Mouse (Mus musculus): ENCODE data around the gene Adgre5. TPM values are rescaled to one million over a fixed set of nuclear protein-coding genes. Genes with fewer than 3 reads are reported as not detected.

Gene Adgre5
- total and polyA plus RNA-seq, 3 experiments = 0.54 to 23.6 (median 3.7) TPM

- no peak overlapping the region for H3K9ac ChIP-seq (ENCODE audit: insufficient read depth, low read depth)
- peaks cover 6 to 15% of the 10 kb centered on the region in 2 experiments for H3K4me1 ChIP-seq (ENCODE audit: control insufficient read depth in 1 of 2, insufficient read depth in 2 of 2)
- no peak overlapping the region for H3K4me3 ChIP-seq (replicated peaks in 1 of 3; ENCODE audit: low read depth in 2 of 3, low read length in 2 of 3, poor library complexity in 1 of 3)
- dilution Hi-C loops (cut with MboI; ENCODE audit: extremely low pct_ligation_motif_present, extremely low pct_unique_long_range_greater_than_20kb, low sequenced_read_pairs) = no loop called here
- TF ChIP-seq MAZ (IDR thresholded peaks at IDR 0.05; ENCODE audit: low read depth, low read length) = no peak
- no peak for TF ChIP-seq RAD21 (IDR thresholded peaks at IDR 0.05; ENCODE audit: low read depth, low read length)
- peaks cover 19% of the 10 kb centered on the region for H3K79me2 ChIP-seq (replicated peaks; ENCODE audit: control insufficient read depth, extremely low read depth, insufficient read depth, poor library complexity, severe bottlenecking)
- no peak for DNase-seq (ENCODE audit: extremely low read depth)
- H3K9me3 ChIP-seq (replicated peaks; ENCODE audit: low read length) = no peaks in the 10 kb centered on the region
- peaks cover 79 to 88% of the 10 kb centered on the region in 2 experiments for H3K36me3 ChIP-seq (replicated peaks in 1 of 2; ENCODE audit: control insufficient read depth in 1 of 2, insufficient read depth in 1 of 2, low read length in 1 of 2)
- in situ Hi-C loops (cut with MboI; ENCODE audit: low pct_ligation_motif_present, low pct_unique_long_range_greater_than_20kb, low sequenced_read_pairs) = loop anchor here (10.0 kb wide), 1 partner anchor 61 kb away; no protein-coding TSS in a partner anchor
- H3K27me3 ChIP-seq (replicated peaks) = no peaks in the 10 kb centered on the region
- H3K27ac ChIP-seq (ENCODE audit: insufficient read depth, low read depth) = no peak overlapping the region
- no peak overlapping the region for H3K4me2 ChIP-seq (ENCODE audit: insufficient read depth, low read depth, poor library complexity, severe bottlenecking)
Measured at GRCm38 (mm10) chr8:83723447-83724083, 17.6 kb downstream of the Adgre5 start.

- peaks cover 9 to 24% of the 10 kb centered on the region in 2 experiments for H3K4me1 ChIP-seq (ENCODE audit: control insufficient read depth in 1 of 2, insufficient read depth in 2 of 2)
- dilution Hi-C loops (cut with MboI; ENCODE audit: extremely low pct_ligation_motif_present, extremely low pct_unique_long_range_greater_than_20kb, low sequenced_read_pairs) = no loop called here
Measured at GRCm38 (mm10) chr8:83722631-83723030, 18.5 kb downstream of the Adgre5 start.

GRCm38 (mm10) chr8:83721405-83722025 is 19.6 kb downstream of the Adgre5 start:
- peaks cover 12 to 34% of the 10 kb centered on the region in 2 experiments for H3K4me1 ChIP-seq (ENCODE audit: control insufficient read depth in 1 of 2, insufficient read depth in 2 of 2)
- TF ChIP-seq CTCF (conservative IDR thresholded peaks at IDR 0.05 in 1 of 2, IDR thresholded peaks at IDR 0.05 in 1 of 2; ENCODE audit: low read depth in 2 of 2, low read length in 2 of 2) (no peak), POLR2A (IDR thresholded peaks at IDR 0.05; ENCODE audit: low read depth, low read length) (peak; percentile 19; the same call in 1 of the 2 replicates), MAX (IDR thresholded peaks at IDR 0.05; ENCODE audit: low read length) (no peak)
- no peaks in the 10 kb centered on the region for H3K9me3 ChIP-seq (replicated peaks; ENCODE audit: low read length)
- H3K4me3 ChIP-seq (replicated peaks in 1 of 3; ENCODE audit: low read depth in 2 of 3, low read length in 2 of 3, poor library complexity in 1 of 3) = no peak overlapping the region
- H3K27me3 ChIP-seq (replicated peaks) = no peaks in the 10 kb centered on the region
- H3K4me2 ChIP-seq (ENCODE audit: insufficient read depth, low read depth, poor library complexity, severe bottlenecking) = no peak overlapping the region
- H3K27ac ChIP-seq (ENCODE audit: insufficient read depth, low read depth) = no peak overlapping the region
- DNase-seq (ENCODE audit: extremely low read depth) = no peak
- in situ Hi-C loops (cut with MboI; ENCODE audit: low pct_ligation_motif_present, low pct_unique_long_range_greater_than_20kb, low sequenced_read_pairs) (loop anchor here (10.0 kb wide), 1 partner anchor 63 kb away; no protein-coding TSS in a partner anchor), dilution Hi-C loops (cut with MboI; ENCODE audit: extremely low pct_ligation_motif_present, extremely low pct_unique_long_range_greater_than_20kb, low sequenced_read_pairs) (no loop called here)
- H3K9ac ChIP-seq (ENCODE audit: insufficient read depth, low read depth) = no peak overlapping the region
- H3K36me3 ChIP-seq (replicated peaks in 1 of 2; ENCODE audit: control insufficient read depth in 1 of 2, insufficient read depth in 1 of 2, low read length in 1 of 2) = peaks cover 71 to 88% of the 10 kb centered on the region in 2 experiments
- peaks cover 39% of the 10 kb centered on the region for H3K79me2 ChIP-seq (replicated peaks; ENCODE audit: control insufficient read depth, extremely low read depth, insufficient read depth, poor library complexity, severe bottlenecking)

More at GRCm38 (mm10) chr8:83722631-83723030, 18.5 kb downstream of the Adgre5 start:
- Histone ChIP-seq H3K79me2 (replicated peaks; ENCODE audit: control insufficient read depth, extremely low read depth, insufficient read depth, poor library complexity, severe bottlenecking) (peaks cover 28% of the 10 kb centered on the region), H3K27me3 (replicated peaks) (no peaks in the 10 kb centered on the region), H3K36me3 (replicated peaks in 1 of 2; ENCODE audit: control insufficient read depth in 1 of 2, insufficient read depth in 1 of 2, low read length in 1 of 2) (peaks cover 73 to 88% of the 10 kb centered on the region in 2 experiments), H3K9ac (ENCODE audit: insufficient read depth, low read depth) (no peak overlapping the region), H3K9me3 (replicated peaks; ENCODE audit: low read length) (no peaks in the 10 kb centered on the region), H3K4me2 (ENCODE audit: insufficient read depth, low read depth, poor library complexity, severe bottlenecking) (no peak overlapping the region), H3K4me3 (replicated peaks in 1 of 3; ENCODE audit: low read depth in 2 of 3, low read length in 2 of 3, poor library complexity in 1 of 3) (no peak overlapping the region), H3K27ac (ENCODE audit: insufficient read depth, low read depth) (no peak overlapping the region)
- no peak for DNase-seq (ENCODE audit: extremely low read depth)
- in situ Hi-C loops (cut with MboI; ENCODE audit: low pct_ligation_motif_present, low pct_unique_long_range_greater_than_20kb, low sequenced_read_pairs) = loop anchor here (10.0 kb wide), 1 partner anchor 62 kb away; no protein-coding TSS in a partner anchor
- no peak for TF ChIP-seq POLR2AphosphoS2 (IDR thresholded peaks at IDR 0.05; ENCODE audit: low read depth, low read length)
- no peak for TF ChIP-seq SIN3A (IDR thresholded peaks at IDR 0.05; ENCODE audit: low read length)
- TF ChIP-seq PAX5 (IDR thresholded peaks at IDR 0.05; ENCODE audit: low read length) = no peak
- TF ChIP-seq GABPA (IDR thresholded peaks at IDR 0.05; ENCODE audit: insufficient replicate concordance, low read depth, low read length) = no peak
- TF ChIP-seq ZNF384 (IDR thresholded peaks at IDR 0.05; ENCODE audit: low read depth, low read length) = no peak
- no peak for TF ChIP-seq NELFE (IDR thresholded peaks at IDR 0.05; ENCODE audit: low read depth, low read length)
- no peak for TF ChIP-seq RCOR1 (conservative IDR thresholded peaks at IDR 0.05; ENCODE audit: low read depth, low read length)
- no peak for TF ChIP-seq CTCF (conservative IDR thresholded peaks at IDR 0.05 in 1 of 2, IDR thresholded peaks at IDR 0.05 in 1 of 2; ENCODE audit: low read depth in 2 of 2, low read length in 2 of 2)
- no peak for TF ChIP-seq TCF12 (IDR thresholded peaks at IDR 0.05; ENCODE audit: low read depth, low read length)
- TF ChIP-seq BHLHE40 (IDR thresholded peaks at IDR 0.05; ENCODE audit: low read depth, low read length) = no peak
- TF ChIP-seq ZMIZ1 (IDR thresholded peaks at IDR 0.05; ENCODE audit: low read depth, low read length) = no peak
- TF ChIP-seq KAT2A (IDR thresholded peaks at IDR 0.05; ENCODE audit: insufficient replicate concordance, low read length) = no peak
